Mouse (Mus musculus) large intestine, adult 2 months (tissue): ENCODE results near the gene Ostm1. TPM values are rescaled to one million over a fixed set of nuclear protein-coding genes. Genes with fewer than 3 reads are reported as not detected.

Experiments used
- DNase-seq: peaks from one replicate; pipeline ENCODE4 v3.0.0-alpha.2; 2012; ENCODE audit warnings: low read depth, low spot score
- WGBS: fragments of 180-500 bp; shearing (Covaris S2); methylation state at CpG from one replicate; pipeline ENCODE4 v1.1.7; 2018; 5-methylcytosine and 5-hydroxymethylcytosine counted together
- polyA plus RNA-seq: library from polyadenylated mRNA; depleted of rRNA; stranded (reverse); fragments of >200 nt; gene quantifications from 2 replicates; pipeline ENCODE4 v1.2.3, GENCODE M21; 2012

Gene Ostm1
- polyA plus RNA-seq, 1 experiment, result 8.3 TPM

GRCm38 (mm10) chr10:42613639-42614381, 30.2 kb downstream of the Ostm1 start:
- WGBS, result 2% methylated on average over 33 of the region's 40 CpGs
- no peak for DNase-seq

GRCm38 (mm10) chr10:42614766-42615165, 31.1 kb downstream of the Ostm1 start:
- WGBS, result 18% methylated on average over 9 of the region's 9 CpGs

GRCm38 (mm10) chr10:42618291-42618690, 34.7 kb downstream of the Ostm1 start:
- DNase-seq, result no peak
- 19% methylated on average over 2 of the region's 2 CpGs for WGBS

More at GRCm38 (mm10) chr10:42614766-42615165, 31.1 kb downstream of the Ostm1 start:
- DNase-seq, result no peak

- WGBS, result 53% methylated on average over 2 of the region's 2 CpGs
- no peak for DNase-seq
Observed at GRCm38 (mm10) chr10:42625907-42626306, 42.3 kb downstream of the Ostm1 start.

- DNase-seq, result no peak
- WGBS, result 16% methylated on average over 19 of the region's 19 CpGs
Observed at GRCm38 (mm10) chr10:42630596-42631355, 47.2 kb downstream of the Ostm1 start.

GRCm38 (mm10) chr10:42631754-42632452, 48.3 kb downstream of the Ostm1 start:
- WGBS, result 6% methylated on average over 42 of the region's 42 CpGs
- DNase-seq, result no peak

- DNase-seq, result no peak
- WGBS, result 1% methylated on average over 39 of the region's 39 CpGs
Observed at GRCm38 (mm10) chr10:42632453-42633360, 49.1 kb downstream of the Ostm1 start.

GRCm38 (mm10) chr10:42633361-42634121, 49.9 kb downstream of the Ostm1 start:
- DNase-seq, result no peak
- 7% methylated on average over 23 of the region's 23 CpGs for WGBS

- no peak for DNase-seq
- WGBS, result 13% methylated on average over 8 of the region's 8 CpGs
Observed at GRCm38 (mm10) chr10:42634122-42634720, 50.6 kb downstream of the Ostm1 start.

- no peak for DNase-seq
- WGBS, result 7% methylated on average over 11 of the region's 11 CpGs
Observed at GRCm38 (mm10) chr10:42635046-42635445, 51.4 kb downstream of the Ostm1 start.

- 7% methylated on average over 52 of the region's 52 CpGs for WGBS
- no peak for DNase-seq
Observed at GRCm38 (mm10) chr10:42635566-42636359, 52.1 kb downstream of the Ostm1 start.

- no peak for DNase-seq
- 16% methylated on average over 27 of the region's 27 CpGs for WGBS
Observed at GRCm38 (mm10) chr10:42636360-42637182, 52.9 kb downstream of the Ostm1 start.

GRCm38 (mm10) chr10:42637183-42637788, 53.7 kb downstream of the Ostm1 start:
- 8% methylated on average over 18 of the region's 18 CpGs for WGBS
- peak; percentile 58 for DNase-seq

GRCm38 (mm10) chr10:42639856-42640255, 56.2 kb downstream of the Ostm1 start:
- WGBS, result 76% methylated on average over 6 of the region's 6 CpGs
- no peak for DNase-seq

- DNase-seq, result no peak
- WGBS, result 84% methylated on average over 9 of the region's 9 CpGs
Observed at GRCm38 (mm10) chr10:42643638-42644037, 60.0 kb downstream of the Ostm1 start.

GRCm38 (mm10) chr10:42646340-42646739, 62.7 kb downstream of the Ostm1 start:
- no peak for DNase-seq
- 69% methylated on average over 4 of the region's 4 CpGs for WGBS
